Mouse (Mus musculus): Measurements from ENCODE around the gene Trim5. TPM values are rescaled to one million over a fixed set of nuclear protein-coding genes. Genes with fewer than 3 reads are reported as not detected.

Trim5 gene
- 15.0 TPM for polyA plus RNA-seq (2014; fragmentation: Illumina TruSeq; extraction: RNeasy Lipid Tissue Mini Kit (QIAGEN cat#74804); ENCODE audit: low read depth, low replicate concordance)

DNA sequence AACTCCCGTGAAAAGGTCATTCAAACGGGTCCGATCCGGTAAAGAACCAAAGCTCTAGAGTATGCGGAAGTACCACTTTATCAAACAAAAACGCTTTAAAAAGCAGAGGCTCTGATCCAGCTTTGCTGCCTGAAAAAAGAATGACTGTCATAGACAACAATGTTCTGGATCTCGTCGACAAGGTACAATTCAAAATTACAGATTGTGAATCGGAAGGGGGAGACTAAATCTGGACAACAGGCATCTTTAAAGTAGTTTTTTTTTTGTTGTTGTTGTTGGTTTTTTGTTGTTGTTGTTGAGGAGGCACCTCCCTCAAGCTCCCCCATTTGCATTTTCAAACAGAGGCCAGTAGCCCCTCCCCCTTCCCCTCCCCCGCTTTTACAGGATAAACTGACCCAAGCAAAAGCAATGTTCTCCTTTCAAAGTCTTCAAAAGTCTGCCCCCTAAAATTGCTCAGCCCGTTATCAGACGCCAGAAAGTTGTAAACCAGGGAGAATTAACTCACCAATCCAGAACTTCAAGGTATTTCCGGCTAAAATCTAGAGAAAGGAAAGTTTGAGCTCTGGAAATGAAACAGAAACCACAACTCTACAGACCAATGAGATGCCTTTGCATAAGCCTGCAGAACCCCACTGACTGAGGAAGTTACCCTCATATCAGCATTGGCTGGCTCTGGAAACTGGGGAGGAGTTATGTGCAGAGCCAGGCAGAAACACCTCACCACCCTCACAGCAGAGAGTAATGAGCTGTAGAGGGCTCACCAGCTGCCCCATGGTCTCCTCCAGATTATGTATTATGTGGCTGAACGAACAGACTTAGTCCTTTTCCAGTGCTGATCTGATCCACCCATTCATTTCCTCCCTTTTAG lies at the start of gene Trim5:
TSS of gene Trim5 (minus strand) at position 519 of the 868 bp plus-strand sequence.

DNA sequence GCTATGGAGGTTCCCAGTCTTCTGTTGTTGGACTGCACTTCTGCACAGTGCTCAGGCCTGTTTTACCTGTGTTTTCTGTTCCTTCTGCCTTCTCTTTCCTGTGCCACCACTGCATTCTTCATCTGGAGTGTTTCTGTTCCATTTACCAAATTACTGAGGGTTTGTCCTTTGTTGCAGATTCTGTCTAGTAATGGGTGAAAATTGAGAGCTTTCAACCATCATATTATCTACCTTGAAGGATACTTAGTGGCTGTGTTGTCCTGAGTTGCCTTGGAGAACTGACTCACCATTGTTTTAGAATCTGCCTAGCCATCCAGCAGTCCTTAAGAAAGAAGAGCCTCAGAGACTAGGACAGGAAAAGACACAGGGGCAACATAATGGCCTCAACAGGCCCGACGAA lies 41.3 kb upstream of the Trim5 start, which contains the start of gene Trim34b:
TSS of gene Trim34b (plus strand) at position 301 of the 400 bp plus-strand sequence.

DNA sequence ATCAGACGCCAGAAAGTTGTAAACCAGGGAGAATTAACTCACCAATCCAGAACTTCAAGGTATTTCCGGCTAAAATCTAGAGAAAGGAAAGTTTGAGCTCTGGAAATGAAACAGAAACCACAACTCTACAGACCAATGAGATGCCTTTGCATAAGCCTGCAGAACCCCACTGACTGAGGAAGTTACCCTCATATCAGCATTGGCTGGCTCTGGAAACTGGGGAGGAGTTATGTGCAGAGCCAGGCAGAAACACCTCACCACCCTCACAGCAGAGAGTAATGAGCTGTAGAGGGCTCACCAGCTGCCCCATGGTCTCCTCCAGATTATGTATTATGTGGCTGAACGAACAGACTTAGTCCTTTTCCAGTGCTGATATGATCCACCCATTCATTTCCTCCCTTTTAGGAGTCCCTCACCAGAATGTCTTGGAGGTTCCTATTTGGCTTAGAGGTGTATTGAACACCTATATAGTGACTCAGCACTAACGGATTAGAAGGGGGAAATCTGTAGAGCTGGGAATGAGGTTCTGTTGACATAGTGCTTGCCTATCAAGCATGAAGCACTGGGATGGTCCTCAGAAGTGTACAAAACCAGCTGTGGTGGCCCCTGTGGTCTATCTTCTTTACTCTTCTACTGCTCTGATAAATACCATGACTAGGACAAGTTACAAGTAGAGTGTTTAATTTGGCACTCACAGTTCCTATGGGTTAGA lies 27.6 kb upstream of the Trim5 start, which contains the start of gene Trim12a:
TSS of gene Trim12a (minus strand) at position 98 of the 712 bp plus-strand sequence.

GRCm38 (mm10) chr7:104244287-104245181 lies 43.4 kb downstream of the Trim5 start, which contains the start of gene Trim34a:
TSS of gene Trim34a (plus strand) at chr7:104244457.

GRCm38 (mm10) chr7:104218701-104219569 lies 69.0 kb downstream of the Trim5 start, which contains the start of gene Trim6:
TSS of gene Trim6 (plus strand) at chr7:104218793.

Other genes with a start within 250 kb of the Trim5 start
- not detected for gene Olfr642, start 235.4 kb downstream of the Trim5 start, polyA plus RNA-seq (2014; fragmentation: Illumina TruSeq; extraction: RNeasy Lipid Tissue Mini Kit (QIAGEN cat#74804); ENCODE audit: low read depth, low replicate concordance)
- gene 4930516K23Rik, start 226.6 kb downstream of the Trim5 start, polyA plus RNA-seq (2014; fragmentation: Illumina TruSeq; extraction: RNeasy Lipid Tissue Mini Kit (QIAGEN cat#74804); ENCODE audit: low read depth, low replicate concordance) = not detected
- gene Olfr644, start 216.2 kb downstream of the Trim5 start, polyA plus RNA-seq (2014; fragmentation: Illumina TruSeq; extraction: RNeasy Lipid Tissue Mini Kit (QIAGEN cat#74804); ENCODE audit: low read depth, low replicate concordance) = not detected
- gene Olfr645, start 202.6 kb downstream of the Trim5 start, polyA plus RNA-seq (2014; fragmentation: Illumina TruSeq; extraction: RNeasy Lipid Tissue Mini Kit (QIAGEN cat#74804); ENCODE audit: low read depth, low replicate concordance) = not detected
- gene Olfr646, start 183.2 kb downstream of the Trim5 start, polyA plus RNA-seq (2014; fragmentation: Illumina TruSeq; extraction: RNeasy Lipid Tissue Mini Kit (QIAGEN cat#74804); ENCODE audit: low read depth, low replicate concordance) = not detected
- not detected for gene Ubqln5, start 158.3 kb downstream of the Trim5 start, polyA plus RNA-seq (2014; fragmentation: Illumina TruSeq; extraction: RNeasy Lipid Tissue Mini Kit (QIAGEN cat#74804); ENCODE audit: low read depth, low replicate concordance)
- gene Olfr643, start 150.7 kb downstream of the Trim5 start, polyA plus RNA-seq (2014; fragmentation: Illumina TruSeq; extraction: RNeasy Lipid Tissue Mini Kit (QIAGEN cat#74804); ENCODE audit: low read depth, low replicate concordance) = not detected
- gene Ubqln3, start 144.8 kb downstream of the Trim5 start, polyA plus RNA-seq (2014; fragmentation: Illumina TruSeq; extraction: RNeasy Lipid Tissue Mini Kit (QIAGEN cat#74804); ENCODE audit: low read depth, low replicate concordance) = not detected
- gene Ubqlnl, start 137.5 kb downstream of the Trim5 start, polyA plus RNA-seq (2014; fragmentation: Illumina TruSeq; extraction: RNeasy Lipid Tissue Mini Kit (QIAGEN cat#74804); ENCODE audit: low read depth, low replicate concordance) = not detected
- not detected for gene Olfm5, start 123.3 kb downstream of the Trim5 start, polyA plus RNA-seq (2014; fragmentation: Illumina TruSeq; extraction: RNeasy Lipid Tissue Mini Kit (QIAGEN cat#74804); ENCODE audit: low read depth, low replicate concordance)
- 0.13 TPM for gene Olfr648, start 104.7 kb downstream of the Trim5 start, polyA plus RNA-seq (2014; fragmentation: Illumina TruSeq; extraction: RNeasy Lipid Tissue Mini Kit (QIAGEN cat#74804); ENCODE audit: low read depth, low replicate concordance)
- not detected for gene Olfr649, start 92.1 kb downstream of the Trim5 start, polyA plus RNA-seq (2014; fragmentation: Illumina TruSeq; extraction: RNeasy Lipid Tissue Mini Kit (QIAGEN cat#74804); ENCODE audit: low read depth, low replicate concordance)
- gene Trim6, start 69.3 kb downstream of the Trim5 start, polyA plus RNA-seq (2014; fragmentation: Illumina TruSeq; extraction: RNeasy Lipid Tissue Mini Kit (QIAGEN cat#74804); ENCODE audit: low read depth, low replicate concordance) = 30.0 TPM
- 40.5 TPM for gene Trim34a, start 43.6 kb downstream of the Trim5 start, polyA plus RNA-seq (2014; fragmentation: Illumina TruSeq; extraction: RNeasy Lipid Tissue Mini Kit (QIAGEN cat#74804); ENCODE audit: low read depth, low replicate concordance)
- gene Trim12a, start 27.4 kb upstream of the Trim5 start, polyA plus RNA-seq (2014; fragmentation: Illumina TruSeq; extraction: RNeasy Lipid Tissue Mini Kit (QIAGEN cat#74804); ENCODE audit: low read depth, low replicate concordance) = 62.6 TPM
- 2.4 TPM for gene Trim34b, start 41.4 kb upstream of the Trim5 start, polyA plus RNA-seq (2014; fragmentation: Illumina TruSeq; extraction: RNeasy Lipid Tissue Mini Kit (QIAGEN cat#74804); ENCODE audit: low read depth, low replicate concordance)
- 70.1 TPM for gene Trim12c, start 65.3 kb upstream of the Trim5 start, polyA plus RNA-seq (2014; fragmentation: Illumina TruSeq; extraction: RNeasy Lipid Tissue Mini Kit (QIAGEN cat#74804); ENCODE audit: low read depth, low replicate concordance)
- gene Trim30b, start 81.8 kb upstream of the Trim5 start, polyA plus RNA-seq (2014; fragmentation: Illumina TruSeq; extraction: RNeasy Lipid Tissue Mini Kit (QIAGEN cat#74804); ENCODE audit: low read depth, low replicate concordance) = 3.2 TPM
- gene Trim30c, start 112.7 kb upstream of the Trim5 start, polyA plus RNA-seq (2014; fragmentation: Illumina TruSeq; extraction: RNeasy Lipid Tissue Mini Kit (QIAGEN cat#74804); ENCODE audit: low read depth, low replicate concordance) = 0.76 TPM
- gene Trim30a, start 177.1 kb upstream of the Trim5 start, polyA plus RNA-seq (2014; fragmentation: Illumina TruSeq; extraction: RNeasy Lipid Tissue Mini Kit (QIAGEN cat#74804); ENCODE audit: low read depth, low replicate concordance) = 47.4 TPM
- gene Trim30d, start 219.8 kb upstream of the Trim5 start, polyA plus RNA-seq (2014; fragmentation: Illumina TruSeq; extraction: RNeasy Lipid Tissue Mini Kit (QIAGEN cat#74804); ENCODE audit: low read depth, low replicate concordance) = 112 TPM